In genomic region chr2:6267066-6267465, GRCm38 (mm10) we compare ENCODE assay signal across 15 mouse cellular contexts. TPM values are rescaled to one million over a fixed set of nuclear protein-coding genes. Genes with fewer than 3 reads are reported as not detected.
DNase-seq lines count a peak whose midpoint lies in the region; ATAC-seq lines count a peak whose summit lies in the region.
"Had no signal": no experiment of that assay in that cellular context is flagged by ENCODE, and none has a peak within 500 bp of the region (broad histone marks: within the 10 kb centered on the region; RNA-seq: fewer than 3 reads in every experiment).

No protein-coding gene starts in this region.

- peak overlapping the region; percentile 11; the same call in 1 of the 2 replicates for H3K9ac ChIP-seq in lung, embryonic 16.5 days (ENCODE audit: low read length)
- H3K9ac ChIP-seq in hindbrain, embryonic 15.5 days: no peak overlapping the region
- H3K9ac ChIP-seq in stomach, embryonic 16.5 days (ENCODE audit: low read length): no peak overlapping the region
- H3K9ac ChIP-seq: intestine, embryonic 15.5 days; limb, embryonic 12.5 days; neural tube, embryonic 12.5 days had no signal

- peaks cover 18% of the 10 kb centered on the region; the same call in 1 of the 2 replicates for H3K4me1 ChIP-seq in heart, embryonic 10.5 days
- H3K4me1 ChIP-seq in lung, embryonic 16.5 days (replicated peaks; ENCODE audit: control insufficient read depth, insufficient read depth, low read length): peaks cover 17% of the 10 kb centered on the region
- H3K4me1 ChIP-seq in hindbrain, embryonic 15.5 days (replicated peaks): peaks cover 15% of the 10 kb centered on the region
- H3K4me1 ChIP-seq in stomach, embryonic 16.5 days (ENCODE audit: control insufficient read depth, insufficient read depth, low read length): peaks cover 4% of the 10 kb centered on the region
- H3K4me1 ChIP-seq: intestine, embryonic 15.5 days had no signal

- 0 out of 2 replicates have a peak, but pooled peaks cover 3% of the 10 kb centered on the region for H3K27me3 ChIP-seq in heart, embryonic 10.5 days (ENCODE audit: insufficient read depth, poor library complexity, severe bottlenecking)
- H3K27me3 ChIP-seq in lung, embryonic 16.5 days (ENCODE audit: control insufficient read depth, insufficient read depth, low read depth, low read length): no peaks in the 10 kb centered on the region
- H3K27me3 ChIP-seq in hindbrain, embryonic 15.5 days: no peaks in the 10 kb centered on the region
- H3K27me3 ChIP-seq in stomach, embryonic 16.5 days (ENCODE audit: control insufficient read depth, insufficient read depth, low read length): no peaks in the 10 kb centered on the region
- H3K27me3 ChIP-seq: intestine, embryonic 15.5 days; limb, embryonic 12.5 days had no signal

- no peak for DNase-seq in heart, embryonic 10.5 days (ENCODE audit: low spot score)
- DNase-seq in heart, postnatal 4 days: no peak
- DNase-seq in lung, adult 18-20 months: no peak
- no peak for DNase-seq in urinary bladder, postnatal 36 days (ENCODE audit: low spot score in 2 of 2)
- no peak for DNase-seq in right cerebral cortex, adult 2 months (ENCODE audit: low spot score in 2 of 2)

- 71% methylated on average over 6 of the region's 6 CpGs for WGBS in heart, embryonic 10.5 days
- WGBS in lung, embryonic 16.5 days: 41% methylated on average over 6 of the region's 6 CpGs
- WGBS in hindbrain, embryonic 15.5 days: 34% methylated on average over 6 of the region's 6 CpGs
- 60% methylated on average over 6 of the region's 6 CpGs for WGBS in stomach, embryonic 16.5 days

- H3K4me2 ChIP-seq in lung, embryonic 16.5 days (ENCODE audit: low read depth, low read length): no peak overlapping the region; the same call in 1 of the 2 replicates
- H3K4me2 ChIP-seq in hindbrain, embryonic 15.5 days: peak overlapping the region; percentile 26
- H3K4me2 ChIP-seq in stomach, embryonic 16.5 days (ENCODE audit: low read depth, low read length): no peak overlapping the region
- H3K4me2 ChIP-seq: intestine, embryonic 15.5 days; limb, embryonic 12.5 days; neural tube, embryonic 12.5 days had no signal

- no peaks in the 10 kb centered on the region for H3K9me3 ChIP-seq in heart, embryonic 10.5 days
- no peaks in the 10 kb centered on the region for H3K9me3 ChIP-seq in lung, embryonic 16.5 days (ENCODE audit: control insufficient read depth, low read length)
- no peaks in the 10 kb centered on the region for H3K9me3 ChIP-seq in hindbrain, embryonic 15.5 days
- H3K9me3 ChIP-seq in stomach, embryonic 16.5 days (replicated peaks; ENCODE audit: control insufficient read depth, low read length): no peaks in the 10 kb centered on the region
- H3K9me3 ChIP-seq: intestine, embryonic 15.5 days; limb, embryonic 12.5 days; neural tube, embryonic 12.5 days had no signal

- 0 out of 2 replicates have a peak overlapping the region, but pooled peaks have one; percentile 24 for H3K27ac ChIP-seq in heart, embryonic 10.5 days
- no peak overlapping the region for H3K27ac ChIP-seq in lung, embryonic 16.5 days (ENCODE audit: low read length)
- peak overlapping the region; percentile 65 for H3K27ac ChIP-seq in hindbrain, embryonic 15.5 days (replicated peaks)
- H3K27ac ChIP-seq in stomach, embryonic 16.5 days (ENCODE audit: low read length): peak overlapping the region; percentile 10; the same call in 1 of the 2 replicates
- H3K27ac ChIP-seq: gastrocnemius, adult 2 months; intestine, embryonic 15.5 days; limb, embryonic 12.5 days; neural tube, embryonic 12.5 days had no signal

- no peaks in the 10 kb centered on the region for H3K36me3 ChIP-seq in heart, embryonic 10.5 days
- H3K36me3 ChIP-seq in lung, embryonic 16.5 days (ENCODE audit: control insufficient read depth, insufficient read depth, low read length): no peaks in the 10 kb centered on the region
- no peaks in the 10 kb centered on the region for H3K36me3 ChIP-seq in hindbrain, embryonic 15.5 days
- no peaks in the 10 kb centered on the region for H3K36me3 ChIP-seq in stomach, embryonic 16.5 days (ENCODE audit: control insufficient read depth, insufficient read depth, low read length)
- H3K36me3 ChIP-seq: G1E; intestine, embryonic 15.5 days; limb, embryonic 12.5 days; neural tube, embryonic 12.5 days had no signal

- H3K4me3 ChIP-seq in heart, embryonic 10.5 days: no peak overlapping the region
- H3K4me3 ChIP-seq in lung, embryonic 16.5 days (ENCODE audit: low read length): no peak overlapping the region
- no peak overlapping the region for H3K4me3 ChIP-seq in hindbrain, embryonic 15.5 days
- H3K4me3 ChIP-seq in stomach, embryonic 16.5 days (replicated peaks; ENCODE audit: low read length): no peak overlapping the region
- H3K4me3 ChIP-seq: erythroblast, embryonic 14.5 days; gastrocnemius, adult 2 months; intestine, embryonic 15.5 days; limb, embryonic 12.5 days; neural tube, embryonic 12.5 days had no signal

- ATAC-seq in lung, embryonic 16.5 days (ENCODE audit: low read depth): no peak
- no peak for ATAC-seq in hindbrain, embryonic 15.5 days (ENCODE audit: low FRiP score, low read depth)
- no peak for ATAC-seq in stomach, embryonic 16.5 days (ENCODE audit: insufficient read depth, low FRiP score)
- ATAC-seq: activated CD4-positive, CD25-positive, alpha-beta regulatory T cell, adult 4 months had no signal

RNA-seq across cellular contexts. Expression of gene Echdc3, which starts 54.2 kb away (rescaled TPM):
- 7.2 and 9.9 TPM in 2 replicates for polyA plus RNA-seq in heart, embryonic 10.5 days (2016; fragmentation: Nextera tagmentation; extraction: Ambion mirVana)
- total RNA-seq in heart, postnatal 4 days (2021): 10 to 100 TPM in 1 of 2 experiments, 1 to 10 TPM in 1; 9.9 to 12.2 TPM
- polyA plus RNA-seq in lung, embryonic 16.5 days (2015; fragmentation: Nextera tagmentation; extraction: Ambion mirVana): 11.1 and 15.3 TPM in 2 replicates
- polyA plus RNA-seq in hindbrain, embryonic 15.5 days (2015; fragmentation: Nextera tagmentation; extraction: Ambion mirVana): 1.3 and 1.4 TPM in 2 replicates
- 12.1 and 13.6 TPM in 2 replicates for polyA plus RNA-seq in stomach, embryonic 16.5 days (2015; fragmentation: Nextera tagmentation; extraction: Ambion mirVana)
- polyA plus RNA-seq: activated CD4-positive, CD25-positive, alpha-beta regulatory T cell, adult 4 months; G1E had no signal

RNA-seq across cellular contexts. Expression of gene Usp6nl, which starts 55.4 kb away (rescaled TPM):
- 6.5 and 8.9 TPM in 2 replicates for polyA plus RNA-seq in heart, embryonic 10.5 days (2016; fragmentation: Nextera tagmentation; extraction: Ambion mirVana)
- 10 to 100 TPM; 20.3 to 20.6 TPM for total RNA-seq in heart, postnatal 4 days (2021)
- polyA plus RNA-seq in lung, embryonic 16.5 days (2015; fragmentation: Nextera tagmentation; extraction: Ambion mirVana): 9.5 and 10.2 TPM in 2 replicates
- polyA plus RNA-seq in hindbrain, embryonic 15.5 days (2015; fragmentation: Nextera tagmentation; extraction: Ambion mirVana): 6.6 and 6.8 TPM in 2 replicates
- 9.4 and 10.4 TPM in 2 replicates for polyA plus RNA-seq in stomach, embryonic 16.5 days (2015; fragmentation: Nextera tagmentation; extraction: Ambion mirVana)
